Mouse (Mus musculus) bone marrow macrophage, adult 2 months (primary cell): ENCODE measurements at regions not wholly inside any gene's neighbourhood (a gene's known extent, or its start where the extent isn't known, plus 50 kb on each side); places are given as distances from the start of the nearest gene placed in this dataset.

Experiments used
- CTCF ChIP-seq: IDR thresholded peaks from 2 replicates; pipeline ENCODE4 v1.5.1; 2012; ENCODE audit warnings: low read depth, mild to moderate bottlenecking, low read length, moderate library complexity
- POLR2A ChIP-seq: IDR thresholded peaks from 2 replicates; pipeline ENCODE4 v1.6.1; 2012; ENCODE audit warnings: mild to moderate bottlenecking, low read depth, low read length, borderline replicate concordance

DNA sequence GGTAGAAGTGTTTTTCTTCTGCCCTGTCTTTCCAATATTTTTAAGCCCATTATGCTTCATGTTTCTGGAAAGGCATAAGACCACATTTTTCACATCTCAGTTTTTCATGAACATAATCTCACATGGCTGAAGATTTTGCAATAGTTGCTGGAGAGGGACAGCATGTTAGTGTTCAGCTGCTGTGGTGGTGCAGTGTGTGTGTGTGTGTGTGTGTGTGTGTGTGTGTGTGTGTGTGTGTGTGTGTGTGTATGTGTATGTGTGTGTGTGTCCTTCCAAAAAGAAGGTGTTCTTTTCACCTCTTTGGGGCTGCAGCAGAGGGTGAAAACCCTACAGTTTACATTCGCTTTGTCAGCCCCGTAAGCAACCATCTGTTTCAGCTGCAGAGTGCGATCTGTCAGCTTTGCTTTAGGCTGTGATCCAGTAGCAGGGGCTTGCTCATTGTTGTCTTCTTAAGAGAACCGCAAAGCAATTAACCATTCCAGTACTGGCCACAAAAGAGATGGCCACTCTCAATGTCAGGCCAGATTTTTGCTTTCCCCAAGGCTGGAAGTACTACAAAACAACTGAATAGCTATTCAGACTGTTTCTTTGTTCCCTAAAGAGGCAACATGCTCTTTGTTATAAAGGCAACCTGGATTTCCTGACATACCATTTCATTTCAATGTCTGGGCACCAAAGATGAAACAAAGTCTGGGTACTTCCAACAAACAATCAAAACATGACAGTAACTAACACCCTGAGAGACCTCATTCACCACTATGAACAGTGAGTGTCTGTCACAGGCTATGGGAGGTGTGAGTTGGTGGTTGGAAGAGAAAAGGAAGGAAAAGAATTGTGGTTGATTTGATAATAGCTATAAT is 520.2 kb upstream of the Cited2 start:
- no peak for TF ChIP-seq CTCF
- TF ChIP-seq POLR2A: no peak
